Mouse (Mus musculus) layer of hippocampus, adult 9-11 months (tissue): ENCODE results near the gene Gm2022.
"Not testable (repeated sequence)": the region's sequence is repeated elsewhere in the genome, so short reads cannot be mapped to it uniquely, and the experiment has no call there.

Source experiments
- DNase-seq: peaks from one replicate; pipeline ENCODE4 v3.0.0; 2022

Gene Gm2022

DNA sequence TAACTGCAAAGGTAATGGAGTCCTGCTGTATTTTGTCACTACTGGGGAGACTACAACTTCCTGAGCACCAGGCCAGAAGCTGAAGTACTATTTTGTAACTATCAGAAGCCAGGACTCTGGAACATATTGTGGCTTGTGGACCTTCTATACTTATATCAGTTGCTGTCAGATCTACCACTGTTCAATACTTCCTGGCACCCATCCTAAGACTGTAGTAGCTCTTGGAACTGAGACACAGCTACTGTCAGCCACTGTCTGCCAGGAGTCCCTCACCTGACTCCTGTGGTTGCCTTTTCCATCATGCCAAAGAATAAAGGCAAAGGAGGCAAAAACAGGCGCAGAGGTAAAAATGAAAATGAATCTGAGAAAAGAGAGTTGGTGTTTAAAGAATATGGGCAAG, at the start of gene Gm2022:
Gm2022 (plus strand) TSS at position 301 of the 400 bp plus-strand sequence.
- not testable (repeated sequence) for DNase-seq

DNA sequence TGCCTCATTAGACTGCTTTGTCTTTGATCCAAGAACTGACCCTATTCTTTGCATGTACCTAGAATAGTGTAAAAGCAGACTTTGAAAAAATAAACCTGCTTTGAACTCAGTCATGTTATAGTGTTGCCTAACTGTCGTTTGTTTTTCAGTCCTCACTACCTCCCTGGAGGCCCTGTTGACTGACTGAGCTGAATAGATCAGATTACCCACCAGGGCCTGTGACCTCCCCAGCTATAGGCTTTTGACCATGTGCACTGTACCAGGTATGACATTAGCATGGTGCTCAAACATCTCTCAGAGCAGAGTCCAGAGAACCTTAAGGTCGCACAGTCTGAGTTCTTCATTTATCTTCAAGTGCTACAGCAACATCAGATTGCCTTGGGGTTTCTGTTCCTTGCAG, 44.5 kb upstream of the Gm2022 start:
- not testable (repeated sequence) for DNase-seq

DNA sequence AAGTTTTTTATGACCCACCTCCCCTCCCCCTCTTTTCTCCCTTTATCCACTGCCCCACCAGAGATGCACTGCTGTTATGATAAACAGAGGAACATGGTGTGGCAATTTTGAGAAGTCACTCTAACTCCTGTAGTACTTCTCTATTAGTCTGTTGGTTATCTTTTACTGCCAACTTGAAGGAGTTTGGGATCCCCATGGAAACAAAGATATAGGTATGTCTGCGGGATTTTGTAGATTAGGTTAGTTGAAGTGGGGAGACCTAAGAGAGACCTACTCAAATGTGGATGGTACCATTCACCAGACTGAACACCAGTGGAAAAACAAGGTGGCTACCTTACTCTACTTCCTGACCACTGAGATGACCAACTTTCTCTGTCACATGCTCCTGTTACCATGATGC, 39.1 kb upstream of the Gm2022 start:
- not testable (repeated sequence) for DNase-seq

DNA sequence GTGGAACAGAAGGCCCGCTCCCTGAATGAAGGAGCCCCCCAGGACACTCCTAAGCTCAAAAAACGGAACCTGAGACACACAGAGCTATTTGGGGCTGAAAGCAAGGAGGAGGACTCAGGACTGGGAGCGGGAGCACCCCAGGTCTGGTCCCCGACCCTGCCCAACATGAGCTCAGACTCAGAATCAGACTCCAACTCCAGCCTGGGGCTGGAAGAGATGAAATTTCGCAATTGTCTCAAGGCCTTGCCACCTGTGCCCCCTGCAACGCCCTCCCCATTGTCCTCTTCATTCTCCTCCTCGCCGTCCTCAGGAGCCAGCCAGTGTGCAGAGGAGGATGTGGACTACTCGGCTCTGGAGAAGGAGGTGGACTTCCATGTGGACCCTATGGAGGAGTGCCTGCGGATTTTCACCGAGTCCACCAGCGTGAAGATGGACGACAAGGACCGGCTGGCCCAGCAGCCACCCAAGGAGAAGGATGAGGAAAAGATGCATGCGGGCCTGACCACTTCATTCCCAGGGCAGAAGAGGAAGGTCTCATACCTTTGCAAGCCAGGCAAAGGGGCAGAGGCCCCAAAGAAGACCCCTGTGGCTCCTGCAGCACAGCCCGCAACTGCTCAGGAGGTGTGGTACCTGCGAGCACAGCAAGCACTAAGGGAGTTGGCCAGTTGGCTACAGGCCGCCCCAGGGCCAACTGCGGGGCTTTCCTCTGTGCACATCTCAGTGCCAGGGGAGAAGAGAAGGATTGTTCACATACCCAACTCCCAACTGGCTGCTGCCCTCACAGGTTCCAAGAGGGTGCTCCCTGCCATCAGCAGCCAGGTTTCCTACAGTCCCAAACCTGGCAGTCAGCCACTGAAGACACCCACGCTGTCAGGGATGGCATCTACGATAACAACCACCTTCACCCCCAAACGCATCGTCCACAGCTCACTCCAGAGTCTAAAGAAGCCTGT, 33.2 kb upstream of the Gm2022 start:
- DNase-seq: not testable (repeated sequence)

- DNase-seq: not testable (repeated sequence)
Observed at GRCm38 (mm10) chr12:87863638-87864037, 31.5 kb upstream of the Gm2022 start.

- not testable (repeated sequence) for DNase-seq
Observed at GRCm38 (mm10) chr12:87864048-87864447, 31.1 kb upstream of the Gm2022 start.

GRCm38 (mm10) chr12:87873772-87874171, 21.4 kb upstream of the Gm2022 start, which contains the start of gene Gm2016:
TSS of gene Gm2016 (plus strand) at chr12:87874072.
- DNase-seq: not testable (repeated sequence)

DNA sequence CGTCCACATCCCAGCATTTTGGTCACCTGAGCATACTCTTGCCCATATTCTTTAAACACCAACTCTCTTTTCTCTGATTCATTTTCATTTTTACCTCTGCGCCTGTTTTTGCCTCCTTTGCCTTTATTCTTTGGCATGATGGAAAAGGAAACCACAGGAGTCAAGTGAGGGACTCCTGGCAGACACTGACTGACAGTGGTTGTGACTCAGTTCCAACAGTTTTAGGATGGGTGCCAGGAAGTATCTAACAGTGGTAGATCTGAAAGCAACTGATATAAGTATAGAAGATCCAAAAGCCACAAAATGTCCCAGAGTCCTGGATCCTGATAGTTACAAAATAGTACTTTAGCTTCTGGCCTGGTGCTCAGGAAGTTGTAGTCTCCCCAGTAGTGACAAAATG, 24.6 kb downstream of the Gm2022 start, which contains the start of gene Gm2035:
Gm2035 (minus strand) TSS at position 137 of the 400 bp plus-strand sequence.
- not testable (repeated sequence) for DNase-seq
